Mouse (Mus musculus) lung, embryonic 14.5 days (tissue): ENCODE results near the gene Nelfb. TPM values are rescaled to one million over a fixed set of nuclear protein-coding genes. Genes with fewer than 3 reads are reported as not detected.

ENCODE experiments used
- ATAC-seq: fragments of 200-750 bp; cut with Nextera tagmentation; 2 replicates; pipeline ENCODE4 v1.8.0; 2017; ENCODE audit warnings: mild to moderate bottlenecking, moderate TSS enrichment, moderate library complexity; ENCODE audit not compliant: insufficient read depth
- DNase-seq: peaks from one replicate; pipeline ENCODE4 v3.0.0-alpha.2; 2015
- H3K27ac ChIP-seq: fragments of 300-500 bp; sonication (generic); 2 replicates; pipeline ENCODE4 v1.5.1; 2014; ENCODE audit warnings: low read depth, mild to moderate bottlenecking, moderate library complexity
- H3K27me3 ChIP-seq: fragments of 300-500 bp; sonication (generic); 2 replicates; pipeline ENCODE4 v1.6.1; 2014; ENCODE audit warnings: low read length, control low read depth; ENCODE audit not compliant: insufficient read depth
- H3K36me3 ChIP-seq: fragments of 300-500 bp; sonication (generic); 2 replicates; pipeline ENCODE4 v1.6.1; 2014; ENCODE audit warnings: control low read depth; ENCODE audit not compliant: insufficient read depth
- H3K4me1 ChIP-seq: fragments of 300-500 bp; sonication (generic); 2 replicates; pipeline ENCODE4 v1.6.1; 2014; ENCODE audit warnings: antibody characterized with exemption, control low read depth; ENCODE audit not compliant: insufficient read depth
- H3K4me2 ChIP-seq: fragments of 300-500 bp; sonication (generic); 2 replicates; pipeline ENCODE4 v1.6.1; 2014; ENCODE audit warnings: mild to moderate bottlenecking
- H3K4me3 ChIP-seq: fragments of 300-500 bp; sonication (generic); 2 replicates; pipeline ENCODE4 v1.5.1; 2014; ENCODE audit warnings: low read depth, low read length
- H3K9ac ChIP-seq: fragments of 300-500 bp; sonication (generic); 2 replicates; pipeline ENCODE4 v1.6.1; 2014
- H3K9me3 ChIP-seq: fragments of 300-500 bp; sonication (generic); 2 replicates; pipeline ENCODE4 v1.6.1; 2016; ENCODE audit warnings: low read depth, low read length, control low read depth
- CTCF ChIP-seq: IDR thresholded peaks from 2 replicates; pipeline ENCODE4 v1.5.1; 2016; ENCODE audit warnings: antibody characterized with exemption, low read depth
- WGBS: fragments of 180-500 bp; shearing (Covaris S2); extraction: QIAGEN DNeasy Blood & Tissue Kit; methylation state at CpG from one replicate; pipeline ENCODE4 v1.1.7; 2014; 5-methylcytosine and 5-hydroxymethylcytosine counted together
- polyA plus RNA-seq: library from polyadenylated mRNA; unstranded; fragments of >200 nt; fragmentation: Nextera tagmentation; extraction: Ambion mirVana; gene quantifications from 2 replicates; pipeline ENCODE4 v1.2.1, GENCODE M21; 2014

Nelfb gene
- polyA plus RNA-seq, 1 experiment from 2014 or later, result 108 TPM

DNA sequence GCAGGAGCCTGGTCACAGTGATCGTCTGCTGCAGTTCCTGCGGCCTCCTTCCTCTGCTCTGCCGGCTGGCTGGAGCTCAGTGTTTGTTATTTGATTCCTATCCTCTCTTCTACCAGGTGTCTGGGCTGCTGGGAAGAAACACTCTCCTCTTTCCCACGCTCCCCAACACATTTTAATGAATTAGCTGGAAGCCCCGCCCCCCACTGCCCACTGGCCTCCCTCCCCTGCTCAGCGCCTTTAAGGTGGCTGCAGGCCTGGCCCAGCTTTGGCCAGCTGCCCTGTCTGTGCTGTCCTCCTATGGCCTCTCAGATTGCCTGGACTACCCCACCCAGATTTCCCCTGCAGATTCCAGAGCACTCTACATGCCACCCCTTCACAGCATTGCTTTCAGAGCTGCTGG lies 33.6 kb downstream of the Nelfb start:
- 3% methylated on average over 6 of the region's 6 CpGs for WGBS
- Histone ChIP-seq H3K4me3 (no peak overlapping the region), H3K9ac (peak overlapping the region; percentile 15; the same call in 1 of the 2 replicates), H3K36me3 (no peaks in the 10 kb centered on the region), H3K27ac (peak overlapping the region; percentile 46; the same call in 1 of the 2 replicates), H3K9me3 (no peaks in the 10 kb centered on the region), H3K4me1 (peaks cover 15% of the 10 kb centered on the region), H3K4me2 (peak overlapping the region; percentile 18; the same call in 1 of the 2 replicates), H3K27me3 (peaks cover 41% of the 10 kb centered on the region)
- no peak for ATAC-seq
- peak; percentile 56 for DNase-seq
- no peak for TF ChIP-seq CTCF

DNA sequence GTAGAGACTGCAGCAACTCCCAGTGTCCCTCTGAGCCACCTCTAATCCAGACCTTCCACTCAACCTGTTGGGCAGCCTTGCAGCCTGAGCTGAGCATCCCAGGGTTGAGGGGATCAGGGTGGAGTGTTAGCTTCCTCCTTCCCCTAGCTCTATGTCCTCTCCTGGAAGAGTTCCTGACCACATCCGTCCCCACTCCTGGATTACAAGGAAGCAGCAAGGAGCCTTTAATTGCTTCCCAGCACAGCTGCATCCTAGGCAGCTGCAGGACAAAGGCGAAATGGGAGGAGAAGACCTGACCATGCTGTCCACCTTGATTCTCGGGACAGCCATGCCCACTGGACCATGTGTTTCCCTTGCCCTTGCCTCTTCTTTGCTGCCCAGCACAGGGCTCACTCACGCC lies 34.2 kb downstream of the Nelfb start:
- ATAC-seq (no peak), DNase-seq (no peak)
- Histone ChIP-seq H3K4me2 (peak overlapping the region; percentile 18; the same call in 1 of the 2 replicates), H3K9ac (peak overlapping the region; percentile 15; the same call in 1 of the 2 replicates), H3K27me3 (peaks cover 38% of the 10 kb centered on the region), H3K27ac (peak overlapping the region; percentile 46; the same call in 1 of the 2 replicates), H3K9me3 (no peaks in the 10 kb centered on the region), H3K36me3 (no peaks in the 10 kb centered on the region), H3K4me1 (peaks cover 15% of the 10 kb centered on the region), H3K4me3 (no peak overlapping the region)
- no peak for TF ChIP-seq CTCF
- WGBS, result 41% methylated on average over 4 of the region's 4 CpGs

DNA sequence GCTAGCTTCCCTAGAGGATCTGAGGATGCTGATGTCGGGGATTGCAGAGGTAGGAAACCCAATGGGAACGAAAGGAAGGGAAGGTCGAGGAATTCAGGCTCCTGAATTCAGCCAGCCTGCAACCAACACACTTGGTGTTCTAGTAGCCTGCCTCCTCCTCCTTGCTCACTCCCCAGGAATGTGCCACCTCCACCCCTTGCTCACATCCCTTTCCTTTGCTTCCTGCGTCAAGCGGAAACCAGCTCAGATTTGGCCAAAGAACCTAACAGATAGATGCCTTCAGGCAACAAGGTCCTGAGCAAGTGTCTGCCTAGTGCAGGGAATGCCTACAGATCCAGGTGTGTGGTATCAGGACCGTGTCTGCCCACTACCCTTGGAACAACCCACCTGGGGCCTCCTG lies 34.7 kb downstream of the Nelfb start:
- no peak overlapping the region for H3K9ac ChIP-seq
- no peaks in the 10 kb centered on the region for H3K36me3 ChIP-seq
- H3K4me1 ChIP-seq, result peaks cover 15% of the 10 kb centered on the region
- H3K9me3 ChIP-seq, result no peaks in the 10 kb centered on the region
- no peak for TF ChIP-seq CTCF
- H3K4me3 ChIP-seq, result no peak overlapping the region
- WGBS, result 49% methylated on average over 6 of the region's 6 CpGs
- ATAC-seq, result no peak
- no peak overlapping the region for H3K27ac ChIP-seq
- DNase-seq, result peak; percentile 30
- peaks cover 35% of the 10 kb centered on the region for H3K27me3 ChIP-seq
- H3K4me2 ChIP-seq, result no peak overlapping the region

DNA sequence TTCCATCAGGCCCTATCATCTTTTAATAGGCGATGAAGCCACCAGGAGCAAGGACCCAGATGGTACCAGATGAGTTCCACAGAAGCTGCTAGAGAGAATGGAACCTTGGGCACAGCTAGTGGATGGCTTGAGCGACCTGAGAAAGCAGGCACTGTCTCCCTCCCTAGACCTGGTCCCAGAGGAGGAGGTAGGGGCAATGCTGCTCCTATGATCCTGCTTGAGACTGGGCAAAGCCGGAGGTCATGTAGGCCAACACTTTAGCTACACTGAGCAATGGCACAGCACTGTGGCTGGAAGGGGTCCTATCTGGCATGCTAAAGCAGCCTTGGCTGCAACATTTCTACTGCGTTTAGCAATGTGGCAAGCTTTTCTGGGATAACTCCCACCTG lies 35.6 kb downstream of the Nelfb start:
- Histone ChIP-seq H3K9ac (no peak overlapping the region), H3K27me3 (peaks cover 26% of the 10 kb centered on the region), H3K27ac (no peak overlapping the region), H3K9me3 (no peaks in the 10 kb centered on the region), H3K36me3 (no peaks in the 10 kb centered on the region), H3K4me1 (peaks cover 15% of the 10 kb centered on the region), H3K4me2 (no peak overlapping the region), H3K4me3 (no peak overlapping the region)
- TF ChIP-seq CTCF, result no peak
- 80% methylated on average over 4 of the region's 4 CpGs for WGBS
- ATAC-seq, result no peak
- DNase-seq, result no peak

DNA sequence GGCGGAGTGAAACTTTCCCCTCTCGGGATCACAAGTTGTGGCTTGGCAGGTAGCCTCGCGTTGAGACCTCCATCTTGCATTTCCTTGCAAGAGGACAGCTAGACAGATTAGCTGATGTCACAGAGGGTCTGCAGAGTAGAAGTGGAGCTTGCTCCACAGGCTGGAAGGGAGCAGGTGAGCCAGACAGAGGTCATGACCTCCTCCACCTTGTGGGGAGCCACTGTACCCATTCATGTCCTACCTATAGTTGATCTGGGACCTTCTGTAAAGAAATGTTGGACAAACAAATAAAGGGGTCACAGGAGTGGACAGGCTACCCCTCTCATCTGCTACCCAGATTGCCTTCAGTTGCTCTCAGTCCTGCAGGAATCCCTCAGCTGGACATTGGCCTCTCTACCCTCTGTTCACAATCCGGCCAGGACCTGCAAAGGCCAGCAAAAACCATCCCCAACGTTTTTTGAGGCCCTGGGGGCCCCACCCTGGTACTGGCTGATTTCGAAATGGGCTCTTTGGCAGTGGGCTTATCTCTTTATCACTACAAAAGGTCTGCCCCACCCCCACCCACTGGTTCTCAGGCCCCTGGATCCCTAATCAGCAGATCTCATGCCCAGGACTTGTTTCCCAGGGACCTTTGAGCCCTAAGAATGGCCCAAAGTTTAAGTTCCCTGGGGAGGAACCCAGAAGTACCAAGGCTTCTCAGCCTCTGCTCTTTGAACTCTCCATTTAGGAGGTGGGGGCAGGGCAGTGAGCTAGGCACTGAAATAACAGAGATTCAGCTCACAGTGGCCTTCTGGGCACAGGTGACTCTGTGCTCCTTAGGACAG lies 36.2 kb downstream of the Nelfb start:
- H3K4me3 ChIP-seq, result no peak overlapping the region
- 49% methylated on average over 7 of the region's 7 CpGs for WGBS

DNA sequence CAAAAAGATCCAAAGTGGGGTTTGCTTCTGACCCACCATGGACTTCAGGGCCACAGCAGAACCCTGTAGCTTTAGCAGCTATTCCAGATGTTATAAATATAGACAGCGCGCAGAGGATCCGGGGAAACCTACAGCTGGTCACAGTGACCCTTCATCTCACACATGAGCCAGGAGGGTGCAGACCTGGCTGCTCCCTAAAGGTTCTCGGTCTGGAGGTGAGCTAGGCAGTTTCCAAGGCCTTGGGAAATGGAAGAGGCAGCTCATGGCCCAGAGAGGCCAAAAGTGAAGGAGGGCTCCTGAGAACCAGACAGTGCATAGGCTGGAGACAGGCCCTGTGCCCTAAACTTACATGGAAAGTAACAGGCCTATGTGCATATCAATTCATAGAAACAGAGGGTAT lies 37.5 kb downstream of the Nelfb start:
- TF ChIP-seq CTCF, result no peak
- H3K27me3 ChIP-seq, result peaks cover 14% of the 10 kb centered on the region
- WGBS, result 88% methylated on average over 4 of the region's 4 CpGs
- H3K9ac ChIP-seq, result no peak overlapping the region
- H3K4me2 ChIP-seq, result no peak overlapping the region
- no peak overlapping the region for H3K27ac ChIP-seq
- ATAC-seq (no peak), DNase-seq (no peak)
- no peaks in the 10 kb centered on the region for H3K9me3 ChIP-seq
- no peak overlapping the region for H3K4me3 ChIP-seq
- no peaks in the 10 kb centered on the region for H3K36me3 ChIP-seq
- H3K4me1 ChIP-seq, result peaks cover 15% of the 10 kb centered on the region

More for the DNA sequence above, 36.2 kb downstream of the Nelfb start:
- H3K4me1 ChIP-seq, result peaks cover 15% of the 10 kb centered on the region
- ATAC-seq, result no peak
- no peaks in the 10 kb centered on the region for H3K36me3 ChIP-seq
- peaks cover 22% of the 10 kb centered on the region for H3K27me3 ChIP-seq
- DNase-seq, result no peak
- H3K27ac ChIP-seq, result no peak overlapping the region
- H3K9me3 ChIP-seq, result no peaks in the 10 kb centered on the region
- H3K9ac ChIP-seq, result no peak overlapping the region
- no peak overlapping the region for H3K4me2 ChIP-seq
- TF ChIP-seq CTCF, result no peak

DNA sequence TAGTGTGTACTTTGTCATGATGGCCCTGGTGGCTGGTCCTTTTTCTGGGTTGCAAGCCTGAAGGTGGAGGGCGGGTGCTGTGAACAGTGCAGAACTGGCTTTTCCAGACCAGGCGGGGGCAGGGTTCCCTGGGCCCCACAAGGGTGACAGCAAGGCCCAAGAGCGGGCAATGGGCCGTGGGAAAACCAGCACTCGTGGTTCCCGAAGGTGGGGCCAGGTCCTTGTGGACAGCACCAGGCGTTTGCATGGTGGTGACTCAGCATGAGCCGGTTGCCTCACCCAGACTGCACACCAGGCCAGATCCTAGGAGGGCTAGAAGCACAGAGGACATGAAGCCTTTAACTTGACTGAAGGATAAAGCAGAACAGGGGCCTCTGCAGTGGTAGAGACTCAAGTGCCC lies 38.7 kb downstream of the Nelfb start:
- Histone ChIP-seq H3K9me3 (no peaks in the 10 kb centered on the region), H3K4me2 (no peak overlapping the region), H3K4me3 (no peak overlapping the region), H3K36me3 (no peaks in the 10 kb centered on the region), H3K27ac (no peak overlapping the region), H3K4me1 (peaks cover 8% of the 10 kb centered on the region; the same call in 1 of the 2 replicates), H3K9ac (no peak overlapping the region), H3K27me3 (peaks cover 4% of the 10 kb centered on the region; the same call in 1 of the 2 replicates)
- DNase-seq (no peak), ATAC-seq (no peak)
- 59% methylated on average over 8 of the region's 8 CpGs for WGBS
- TF ChIP-seq CTCF, result no peak
